Mouse (Mus musculus): ENCODE data around the gene Tmem159.

Tmem159 gene

DNA sequence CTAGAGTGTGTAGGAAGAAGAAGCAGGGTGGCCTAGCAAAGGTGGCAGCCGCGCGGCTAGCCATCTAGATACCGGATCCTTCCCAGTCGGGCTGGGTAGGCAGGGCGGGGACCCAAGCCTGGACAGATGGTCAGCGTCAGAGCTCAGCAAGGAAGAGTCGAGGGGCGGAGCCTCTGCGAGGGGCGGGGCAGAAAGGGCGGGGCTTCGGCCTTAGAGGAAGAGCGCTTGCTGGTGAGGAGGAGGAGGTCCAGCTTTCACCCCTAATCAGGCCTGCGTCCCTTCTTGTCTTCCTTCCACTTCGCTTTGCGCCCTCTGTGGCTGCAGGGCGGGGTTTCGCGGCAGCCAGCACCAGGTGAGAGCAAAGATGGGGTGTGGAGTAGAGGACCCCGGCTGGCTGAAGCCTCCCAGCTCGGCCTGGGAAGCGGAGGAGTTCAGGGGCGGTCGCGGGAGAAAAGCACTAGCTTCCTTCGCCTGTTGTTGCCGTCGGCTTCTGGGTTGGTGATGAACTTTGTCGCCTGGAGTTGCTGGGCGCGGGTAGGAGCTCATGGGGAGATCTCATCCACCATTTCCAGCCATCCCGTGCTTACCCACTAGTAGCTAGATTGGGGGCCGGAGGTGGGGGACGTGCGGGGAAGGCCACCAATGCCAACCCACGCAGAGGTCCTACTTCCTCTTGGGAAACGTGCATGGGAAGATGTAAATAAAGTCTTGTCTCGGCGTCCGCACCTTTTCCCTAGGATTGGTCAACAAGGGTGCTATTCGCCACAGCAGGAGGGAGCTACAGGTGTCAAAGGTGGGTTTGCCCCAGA is at the start of gene Tmem159:
Tmem159 (plus strand) TSS at position 190 of the 809 bp plus-strand sequence.
- peak; percentile 91 to 93 for DNase-seq

- DNase-seq, result no peak
Measured at GRCm38 (mm10) chr7:120054016-120054415, 48.1 kb upstream of the Tmem159 start.

- DNase-seq, result peak; percentile 23 to 26
Measured at GRCm38 (mm10) chr7:120055479-120055878, 46.7 kb upstream of the Tmem159 start.

GRCm38 (mm10) chr7:120064045-120064444 is 38.1 kb upstream of the Tmem159 start:
- DNase-seq, result no peak

GRCm38 (mm10) chr7:120068114-120068513 is 34.0 kb upstream of the Tmem159 start:
- no peak for DNase-seq

DNA sequence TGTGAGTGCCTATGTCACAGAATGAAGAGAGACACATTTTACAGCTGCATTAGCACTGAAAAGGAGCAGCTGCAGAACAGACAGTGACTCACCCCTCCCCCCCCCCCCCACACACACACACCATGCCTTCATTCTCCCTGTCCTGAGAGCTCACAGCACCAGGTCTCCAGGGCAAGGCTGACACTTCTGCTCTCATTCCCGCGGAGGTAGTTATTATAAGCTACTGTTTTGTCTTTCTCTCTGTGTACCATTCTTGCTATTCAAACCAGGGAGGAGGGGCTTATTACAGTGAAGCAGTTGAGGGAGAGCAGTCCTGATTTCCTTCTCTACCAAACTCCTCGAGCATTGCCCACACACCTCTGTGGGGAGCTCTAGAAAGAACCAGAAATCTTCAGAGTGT is 33.0 kb upstream of the Tmem159 start:
- DNase-seq, result no peak

- no peak for DNase-seq
Measured at GRCm38 (mm10) chr7:120080177-120080576, 22.0 kb upstream of the Tmem159 start.

GRCm38 (mm10) chr7:120093033-120093432 is 9.1 kb upstream of the Tmem159 start:
- DNase-seq, result no peak

- peak in 1 of 2 experiments; percentile 20 for DNase-seq
Measured at GRCm38 (mm10) chr7:120094216-120094615, 7.9 kb upstream of the Tmem159 start.

GRCm38 (mm10) chr7:120095180-120095579 is 7.0 kb upstream of the Tmem159 start, which contains the start of gene Dnah3:
Gene Dnah3, minus strand, starts transcription at chr7:120095280.
- no peak for DNase-seq

DNA sequence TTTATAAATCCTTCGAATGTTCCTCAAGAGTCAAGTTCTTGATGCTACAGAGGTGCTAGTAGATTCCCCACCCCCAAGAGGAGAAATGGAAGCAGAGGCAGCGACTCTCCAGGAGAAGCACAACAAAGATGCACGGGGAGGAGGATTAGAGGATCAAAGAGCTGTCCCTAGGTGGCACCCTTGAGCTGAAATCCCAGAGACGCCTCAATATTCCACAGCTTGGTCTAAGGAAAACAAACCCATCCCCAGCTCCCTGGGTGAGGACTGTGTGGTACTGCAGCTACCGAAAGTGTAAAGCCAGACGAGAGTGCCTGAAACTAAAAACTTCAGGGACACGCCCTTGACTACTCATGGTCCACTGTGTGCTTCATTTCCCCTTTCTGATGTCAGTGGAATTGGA is 4.3 kb upstream of the Tmem159 start:
- DNase-seq, result peak; percentile 81 to 82

- peak; percentile 76 to 86 for DNase-seq
Measured at GRCm38 (mm10) chr7:120098403-120098802, 3.8 kb upstream of the Tmem159 start.

DNA sequence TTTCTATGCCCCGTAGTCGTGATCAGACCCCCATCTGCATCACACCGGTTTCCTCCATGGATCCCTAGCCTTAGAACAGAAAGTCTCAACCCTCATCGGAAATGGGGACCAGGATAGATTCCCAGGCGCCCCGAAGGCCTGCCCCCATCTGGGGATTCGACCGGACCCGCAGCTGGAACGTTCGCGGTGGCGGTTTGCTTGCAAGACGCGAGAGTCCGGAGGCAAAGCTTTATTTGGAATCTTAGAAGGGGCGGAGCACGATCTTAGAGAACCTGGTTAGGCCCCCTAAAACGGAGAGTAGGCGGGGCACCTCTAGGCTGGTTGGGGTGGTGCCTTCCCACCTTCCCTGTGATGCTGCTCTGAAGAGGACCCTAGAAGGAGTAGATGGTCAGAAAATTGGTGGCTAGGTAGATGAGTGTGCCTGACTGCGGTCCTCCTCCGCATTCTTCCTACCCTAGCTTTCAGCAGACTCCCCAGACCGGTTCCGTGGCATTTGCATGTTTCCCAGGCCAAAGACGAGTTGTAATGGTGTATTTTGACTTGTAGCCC is 940 bp downstream of the Tmem159 start:
- DNase-seq, result peak; percentile 14 to 45

GRCm38 (mm10) chr7:120104975-120105374 is 2.8 kb downstream of the Tmem159 start:
- peak; percentile 36 to 51 for DNase-seq

DNA sequence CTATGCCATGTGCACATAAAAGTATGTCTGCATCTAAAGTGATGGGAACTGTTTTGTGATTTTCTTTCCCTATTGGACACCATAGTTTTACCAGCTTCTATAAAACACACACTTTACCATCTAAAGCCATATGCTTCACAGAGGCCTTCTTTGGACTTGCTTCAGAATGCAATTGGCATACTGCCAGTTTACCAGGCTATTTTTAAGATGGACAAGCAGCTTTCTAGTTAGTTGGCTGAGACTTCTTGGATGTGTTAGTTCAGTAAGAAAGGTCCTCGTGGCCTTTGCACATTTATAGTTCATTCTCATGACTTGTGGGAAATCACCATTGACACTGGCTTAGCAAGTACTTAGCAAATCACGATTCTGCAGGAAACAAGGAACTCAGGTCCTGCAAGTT is 4.2 kb downstream of the Tmem159 start:
- peak; percentile 30 to 64 for DNase-seq

DNA sequence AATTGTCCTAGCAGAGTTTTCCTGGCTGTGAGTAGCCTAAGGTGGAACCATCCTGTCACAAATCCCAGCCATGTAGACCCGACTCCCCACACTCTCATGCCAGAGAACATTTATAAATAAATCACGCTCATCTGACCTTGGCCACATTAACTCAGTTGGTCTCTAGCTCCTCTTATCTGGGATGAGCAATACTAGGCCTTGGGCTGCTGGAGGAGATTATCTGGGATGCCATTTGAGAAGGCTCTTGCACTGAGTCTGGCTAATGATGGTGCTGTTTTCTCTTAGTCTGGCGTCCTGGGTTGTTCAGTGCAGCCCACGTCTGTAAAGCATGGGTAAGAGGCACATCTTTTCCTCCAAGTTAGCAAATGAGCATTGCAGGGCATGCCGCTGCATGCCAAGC is 7.5 kb downstream of the Tmem159 start:
- DNase-seq, result no peak

DNA sequence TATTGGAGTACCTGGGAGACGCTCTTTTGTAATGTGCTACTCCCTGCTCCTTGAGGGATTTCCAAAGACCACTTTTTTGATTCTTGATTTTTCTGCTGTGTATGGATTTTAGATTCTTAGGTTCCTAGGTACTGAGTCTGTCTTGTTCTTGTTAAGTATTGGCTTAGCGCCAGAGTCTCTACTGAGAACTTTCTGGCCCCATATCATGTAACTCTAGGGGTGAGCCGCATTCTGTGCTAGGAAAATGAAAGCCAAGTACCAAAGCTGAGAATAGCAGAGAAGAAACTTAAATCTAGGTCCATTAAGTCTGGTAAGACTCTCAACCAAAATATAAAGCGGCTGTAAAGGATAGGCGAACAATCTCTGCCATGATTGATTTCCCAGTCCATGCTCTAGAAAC is 14.8 kb downstream of the Tmem159 start:
- DNase-seq, result no peak

GRCm38 (mm10) chr7:120117529-120117928 is 15.4 kb downstream of the Tmem159 start:
- no peak for DNase-seq

DNA sequence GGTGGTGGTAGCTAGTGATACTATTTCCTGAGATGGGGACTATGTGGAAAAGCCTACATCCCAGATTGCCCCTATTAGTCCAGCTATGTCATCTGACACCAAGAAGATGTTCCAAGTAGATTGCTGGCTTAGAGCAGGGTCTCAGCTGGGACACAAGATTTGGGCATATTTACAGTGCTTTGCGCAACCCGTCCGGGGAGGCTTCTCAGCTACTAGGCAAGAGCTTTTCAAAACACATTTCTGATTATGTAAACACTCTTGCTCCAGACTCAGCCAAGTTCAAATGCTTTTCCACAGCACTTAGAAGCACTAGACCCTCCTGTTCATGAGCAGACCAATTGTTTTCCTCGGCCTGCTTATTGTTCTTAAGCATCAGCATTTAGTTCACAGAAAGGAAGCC is 21.6 kb downstream of the Tmem159 start:
- DNase-seq, result no peak

DNA sequence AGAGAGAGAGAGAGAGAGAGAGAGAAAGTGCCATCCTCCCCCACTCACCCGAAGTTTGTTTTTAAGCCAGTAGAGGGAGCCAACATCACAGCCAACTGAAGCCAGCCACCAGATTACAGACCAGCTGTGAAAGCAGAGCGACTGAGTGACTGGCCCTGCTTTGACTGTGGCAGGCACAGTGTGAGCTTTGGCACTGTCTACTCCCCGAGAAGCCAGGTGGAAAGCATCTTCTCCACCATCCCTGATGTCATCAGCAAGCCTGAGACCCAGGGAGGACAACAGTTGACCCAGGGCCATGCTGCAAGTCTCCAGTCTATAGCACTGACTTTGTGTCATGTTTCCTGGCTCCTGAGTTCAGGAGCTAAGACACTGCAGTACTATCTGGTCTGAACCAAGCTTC is 22.7 kb downstream of the Tmem159 start:
- peak; percentile 79 to 82 for DNase-seq

DNA sequence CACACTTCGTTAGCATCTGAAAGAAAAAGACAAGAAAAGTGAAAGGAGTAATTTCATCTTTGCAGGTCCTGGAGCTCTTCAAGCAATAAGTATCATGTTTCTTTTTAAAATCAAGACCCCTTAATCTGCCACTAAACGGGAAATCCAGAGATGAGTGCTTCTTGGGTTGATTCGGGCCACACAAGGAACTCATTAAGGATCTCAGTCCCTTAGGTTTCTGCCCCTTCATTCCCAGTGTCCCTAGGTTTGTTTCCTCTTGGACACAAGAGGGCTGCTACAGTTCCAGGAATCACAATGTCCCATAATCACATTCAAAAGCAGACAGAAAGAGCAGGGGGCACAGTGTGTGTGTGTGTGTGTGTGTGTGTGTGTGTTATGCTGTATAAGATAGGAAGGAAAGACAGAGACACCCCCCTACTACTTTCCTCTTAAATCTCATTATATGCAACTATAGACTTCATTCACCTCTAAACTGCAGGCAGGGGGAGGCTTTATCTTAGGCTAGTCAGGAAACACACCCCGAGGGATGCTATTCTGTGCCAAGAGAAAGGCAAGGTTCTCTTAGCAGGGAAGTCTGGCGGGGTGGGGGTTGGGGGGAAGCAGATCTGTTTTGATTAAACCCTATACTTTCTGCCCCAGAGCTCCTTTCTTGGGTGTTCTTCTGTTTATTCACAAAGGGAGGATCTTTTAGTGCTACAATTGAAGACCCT is 25.0 kb downstream of the Tmem159 start:
- DNase-seq, result no peak

DNA sequence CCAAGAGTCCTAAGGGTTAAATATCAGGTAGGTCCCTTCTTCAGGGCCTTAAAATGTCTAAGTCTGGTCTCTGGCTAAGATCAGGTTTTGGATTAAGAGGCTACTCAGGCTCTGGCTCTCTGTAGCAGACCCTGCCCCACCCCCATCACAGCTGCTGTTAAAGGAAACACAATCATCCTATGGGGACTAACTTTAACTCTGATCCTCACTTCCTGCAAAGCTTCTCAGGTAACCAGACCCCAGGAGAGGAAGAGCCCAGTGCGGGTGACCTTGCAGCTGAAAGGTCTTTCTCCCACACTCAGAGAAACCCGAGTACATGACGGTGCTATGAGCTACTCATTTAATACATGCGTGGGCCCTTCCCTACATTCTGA is 25.5 kb downstream of the Tmem159 start:
- no peak for DNase-seq

DNA sequence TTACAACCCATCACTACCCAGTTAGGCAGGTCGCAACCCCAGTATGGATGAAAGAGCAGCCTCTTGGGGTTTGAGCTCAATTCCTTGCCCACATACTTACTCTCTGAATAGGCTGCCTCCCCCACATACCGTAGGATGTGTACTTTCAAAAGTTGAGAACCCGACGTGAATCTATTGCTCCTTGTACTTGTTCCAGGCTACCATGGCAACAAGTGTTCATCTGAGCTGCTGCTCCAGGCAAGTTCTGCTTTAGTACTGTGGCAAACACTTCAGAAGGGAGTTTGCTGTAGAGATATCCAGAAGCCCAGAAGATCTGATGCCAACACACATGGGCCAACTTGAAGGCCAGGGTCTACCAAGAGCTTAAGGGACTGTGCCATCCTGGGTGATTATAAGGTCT is 26.8 kb downstream of the Tmem159 start:
- no peak for DNase-seq

GRCm38 (mm10) chr7:120142743-120143142 is 40.6 kb downstream of the Tmem159 start:
- no peak for DNase-seq

Data from cerebellum, postnatal 14 days (tissue).